Mouse (Mus musculus): ENCODE data around the gene 1110012L19Rik.
A peak's percentile ranks its signal among the peaks of the same experiment; 100 is the strongest.
"Not testable (repeated sequence)": the region's sequence is repeated elsewhere in the genome, so short reads cannot be mapped to it uniquely, and the experiment has no call there.

Gene 1110012L19Rik

DNA sequence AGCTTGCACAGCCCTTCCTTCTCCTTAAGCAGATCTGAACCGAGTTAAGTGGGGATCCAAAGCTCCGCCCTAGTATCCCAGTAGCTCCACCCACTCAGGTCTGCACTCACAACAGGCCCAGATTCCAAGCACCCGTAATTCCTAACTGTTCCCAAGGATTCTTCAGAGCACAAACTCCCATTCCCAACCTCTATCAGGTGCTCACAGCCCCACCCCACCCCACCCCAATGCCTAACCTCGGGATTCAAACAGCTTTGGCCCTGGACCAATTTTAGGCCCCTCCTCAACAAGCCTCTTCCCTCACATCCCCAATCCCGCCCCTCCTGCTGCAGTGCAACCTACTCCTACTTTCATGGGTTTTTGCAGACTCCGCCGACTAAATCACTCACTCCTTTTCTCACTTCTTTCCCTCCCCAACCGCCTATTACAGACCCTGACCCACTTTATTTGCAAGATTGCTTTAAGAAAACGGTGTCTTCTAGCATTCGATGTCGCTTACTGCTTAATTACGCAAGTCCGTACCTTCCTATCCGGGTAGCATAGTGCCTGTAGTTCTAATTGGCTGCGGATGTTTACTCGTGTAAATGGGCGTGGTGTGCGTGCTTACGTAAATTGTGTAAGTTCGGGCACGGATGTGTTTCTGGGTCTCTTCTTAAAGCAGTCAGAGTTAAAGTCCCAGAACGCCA is at the start of gene 1110012L19Rik:
Gene 1110012L19Rik, plus strand, starts transcription at position 602 of the 686 bp plus-strand sequence.
- peak; percentile 70 for DNase-seq (ENCODE audit: low spot score)

GRCm38 (mm10) chrX:70362985-70363384 is 22.7 kb upstream of the 1110012L19Rik start:
- DNase-seq (ENCODE audit: low spot score), result no peak

GRCm38 (mm10) chrX:70363446-70363845 is 22.2 kb upstream of the 1110012L19Rik start:
- DNase-seq (ENCODE audit: low spot score), result no peak

GRCm38 (mm10) chrX:70364202-70364601 is 21.5 kb upstream of the 1110012L19Rik start:
- no peak for DNase-seq (ENCODE audit: low spot score)

DNA sequence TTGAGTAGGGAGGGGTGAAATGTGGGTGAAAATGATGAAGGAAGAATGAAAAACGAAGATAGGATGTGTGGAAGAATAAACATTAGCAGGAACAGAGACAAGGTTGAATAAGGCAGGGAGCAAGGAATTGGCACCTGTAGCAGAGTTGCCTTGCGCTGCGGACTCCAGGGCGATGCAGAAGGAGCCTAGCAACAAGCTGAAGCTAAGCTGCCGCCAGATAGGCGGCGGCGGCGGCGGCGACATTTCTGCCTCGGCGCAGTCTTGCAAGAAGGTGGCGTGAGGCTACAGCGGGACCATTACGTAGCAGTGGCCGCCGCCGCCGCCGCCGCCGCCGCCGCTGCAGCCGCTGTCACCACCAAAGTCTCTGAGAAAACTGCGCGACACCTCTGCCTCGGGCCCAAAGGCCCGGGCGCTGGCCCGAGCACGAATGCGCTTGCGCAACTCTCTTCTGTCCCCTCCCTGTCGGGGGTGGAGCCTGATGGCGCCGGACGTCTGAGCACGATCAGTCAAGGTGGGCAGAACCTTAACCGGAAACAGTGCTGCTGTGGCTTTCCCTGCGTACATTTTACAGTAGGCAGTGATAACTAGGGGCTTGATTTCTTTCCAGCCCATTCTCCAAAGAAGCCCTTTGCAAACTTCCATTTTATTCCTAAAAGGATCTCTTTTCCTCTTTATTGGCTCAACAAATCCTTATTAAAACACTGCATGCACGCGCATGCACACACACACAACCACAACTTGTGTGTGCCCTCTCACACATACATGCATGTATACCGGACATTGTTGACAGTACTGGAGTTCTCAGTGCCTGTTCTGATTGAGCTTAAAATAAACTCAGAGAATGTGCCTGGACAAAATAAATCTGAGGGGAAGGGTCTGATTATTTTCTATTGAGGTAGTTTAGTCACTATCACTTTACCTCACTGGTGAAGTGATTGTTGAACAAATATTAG is 20.7 kb upstream of the 1110012L19Rik start, which contains the start of gene Ids:
Gene Ids, minus strand, starts transcription at position 424 of the 953 bp plus-strand sequence.
- peak; percentile 87 for DNase-seq (ENCODE audit: low spot score)

GRCm38 (mm10) chrX:70369758-70370157 is 15.9 kb upstream of the 1110012L19Rik start:
- not testable (repeated sequence) for DNase-seq (ENCODE audit: low spot score)

DNA sequence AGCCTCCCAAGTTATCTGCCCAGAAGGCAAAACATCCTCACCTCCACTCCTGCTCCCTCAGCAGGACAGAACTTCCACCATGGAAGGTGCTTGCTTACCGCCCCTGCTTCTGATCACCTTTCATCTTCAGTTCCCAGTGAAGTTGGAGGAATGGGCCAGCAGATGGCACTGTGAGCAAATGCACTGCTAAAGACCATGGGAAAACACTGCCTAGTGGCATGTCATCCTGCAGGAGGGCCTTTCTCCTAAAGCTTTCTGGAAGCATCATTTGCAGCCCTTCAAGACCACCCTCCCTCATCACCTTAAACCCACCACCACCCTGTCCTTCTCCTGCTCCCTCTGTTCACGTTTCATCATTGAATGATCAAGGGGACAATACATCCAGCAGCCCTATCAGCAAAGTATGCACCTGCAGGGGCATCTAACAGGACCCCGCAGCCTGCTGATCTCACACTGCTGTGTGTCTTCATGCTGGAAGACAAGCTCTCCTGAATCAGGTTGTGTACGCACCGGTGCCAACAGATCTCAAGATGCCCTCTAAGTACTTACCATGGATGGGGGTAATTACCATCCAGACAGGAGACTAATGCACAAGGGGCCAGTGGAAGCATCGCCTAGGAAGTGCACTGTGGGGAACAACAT is 11.1 kb upstream of the 1110012L19Rik start:
- DNase-seq (ENCODE audit: low spot score), result not testable (repeated sequence)

DNA sequence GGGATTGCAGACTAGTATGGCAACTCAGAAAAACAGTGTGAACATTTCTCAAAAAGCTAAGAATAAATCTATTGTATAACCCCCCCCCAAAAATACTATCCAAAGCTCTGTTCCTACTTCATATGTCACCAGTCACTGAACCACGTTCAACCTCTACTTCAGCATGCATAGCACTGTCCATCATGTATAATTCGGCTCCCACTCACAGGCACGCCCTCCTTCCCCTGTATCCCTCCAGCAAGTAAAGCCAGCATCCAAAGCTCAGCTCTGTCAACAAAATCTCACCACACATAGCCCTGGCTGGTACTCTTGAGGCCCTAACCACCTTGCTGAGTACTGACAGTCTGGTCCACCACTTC is 781 bp upstream of the 1110012L19Rik start:
- DNase-seq (ENCODE audit: low spot score), result no peak

DNA sequence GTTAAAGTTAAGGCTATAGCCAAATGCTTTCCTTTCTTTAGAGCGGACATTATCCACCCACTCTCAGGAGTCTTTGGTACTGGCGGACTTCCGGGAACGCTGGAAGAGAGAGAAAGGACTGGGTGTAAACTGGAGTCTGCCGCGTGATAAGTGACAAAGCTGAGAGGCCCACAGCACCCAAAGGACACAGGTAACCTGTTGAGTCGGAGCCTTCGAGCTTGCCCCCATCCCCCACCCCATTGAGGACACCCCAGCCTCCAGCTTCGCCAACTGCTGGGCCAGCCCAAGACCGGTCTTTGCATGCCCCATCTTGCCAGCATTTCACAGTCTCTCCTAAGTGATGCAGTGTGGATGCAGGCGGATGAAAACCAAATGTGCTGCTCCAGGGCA is 280 bp downstream of the 1110012L19Rik start:
- peak; percentile 31 for DNase-seq (ENCODE audit: low spot score)

GRCm38 (mm10) chrX:70392636-70393035 is 7.0 kb downstream of the 1110012L19Rik start:
- not testable (repeated sequence) for DNase-seq (ENCODE audit: low spot score)

DNA sequence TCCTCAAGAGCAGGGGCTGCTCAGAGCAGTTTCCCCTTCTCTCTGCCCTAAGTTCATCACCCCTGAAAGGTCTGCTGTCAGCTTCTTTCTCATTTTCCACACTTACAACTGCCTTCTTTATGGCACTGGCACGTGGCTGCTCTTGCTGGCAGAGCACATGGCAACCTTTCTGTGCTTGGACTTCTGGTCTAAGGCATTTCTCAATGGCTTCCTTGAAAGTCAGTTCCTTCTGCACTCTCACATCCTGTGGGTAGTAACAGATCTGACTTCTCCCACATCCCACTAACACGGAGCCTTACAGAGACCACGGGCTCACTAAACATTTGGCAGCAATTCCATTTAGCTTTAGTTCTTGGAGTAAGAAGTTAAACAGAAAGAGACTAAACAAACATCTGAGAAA is 39.8 kb downstream of the 1110012L19Rik start:
- not testable (repeated sequence) for DNase-seq (ENCODE audit: low spot score)

All from urinary bladder, postnatal 14 days (tissue).